Mouse (Mus musculus): ENCODE measurements around the gene Fam81b. TPM values are rescaled to one million over a fixed set of nuclear protein-coding genes. Genes with fewer than 3 reads are reported as not detected.
"Not testable (repeated sequence)": the region's sequence is repeated elsewhere in the genome, so short reads cannot be mapped to it uniquely, and the experiment has no call there.

Gene Fam81b
- not detected in 2 replicates for polyA plus RNA-seq (2012; rRNA removed)

DNA sequence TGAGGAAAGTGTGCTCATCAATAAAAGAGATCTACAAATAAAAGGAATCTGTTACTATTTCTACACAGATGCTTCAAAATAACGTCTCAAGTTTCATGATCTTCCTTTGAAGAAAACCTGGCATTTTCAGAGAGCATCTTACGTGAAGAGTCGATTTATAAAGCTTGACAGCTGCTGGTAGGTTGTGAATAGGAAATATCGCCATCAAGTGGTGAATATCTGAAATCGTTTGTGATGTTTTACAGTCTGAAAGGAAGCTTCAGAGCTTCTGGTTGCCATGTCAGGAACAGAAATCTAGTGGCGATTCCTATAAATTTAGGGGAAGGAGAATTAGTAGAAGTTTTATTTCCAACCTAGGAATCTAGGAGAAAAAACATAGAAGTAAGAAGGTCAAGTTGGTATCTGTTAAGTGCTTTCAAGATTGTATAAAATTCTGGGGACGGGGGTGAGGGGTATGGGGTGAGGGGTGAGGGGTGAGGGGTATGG is at the start of gene Fam81b:
Gene Fam81b, minus strand, starts transcription at position 436 of the 486 bp plus-strand sequence.
- Histone ChIP-seq H3K4me3 (ENCODE audit: extremely low read depth, insufficient read depth, insufficient read length) (no peak within 1 kb of the TSS), H3K4me1 (ENCODE audit: control insufficient read depth, insufficient read depth, insufficient read length) (no peaks in the 10 kb centered on the region), H3K27me3 (ENCODE audit: control insufficient read depth, insufficient read depth, low read length) (no peaks in the 10 kb centered on the region), H3K36me3 (ENCODE audit: control insufficient read depth, insufficient read depth, low read length) (no peaks in the 10 kb centered on the region), H3K27ac (ENCODE audit: insufficient read depth, low read length) (no peak within 1 kb of the TSS)
- no peak for DNase-seq (ENCODE audit: low read depth in 1 of 2, low spot score in 2 of 2)
- WGBS, result 26% methylated on average over 7 of the region's 7 CpGs
- TF ChIP-seq POLR2A (IDR thresholded peaks at IDR 0.05; ENCODE audit: low read depth, low read length), result no peak

- not testable (repeated sequence) for H3K27me3 ChIP-seq (ENCODE audit: control insufficient read depth, insufficient read depth, low read length); H3K36me3 ChIP-seq (ENCODE audit: control insufficient read depth, insufficient read depth, low read length); H3K27ac ChIP-seq (ENCODE audit: insufficient read depth, low read length); H3K4me1 ChIP-seq (ENCODE audit: control insufficient read depth, insufficient read depth, insufficient read length); H3K4me3 ChIP-seq (ENCODE audit: extremely low read depth, insufficient read depth, insufficient read length); DNase-seq (ENCODE audit: low read depth in 1 of 2, low spot score in 2 of 2)
- 84% methylated on average over 21 of the region's 21 CpGs for WGBS
Measured at GRCm38 (mm10) chr13:76345941-76346340, 41.1 kb upstream of the Fam81b start.

DNA sequence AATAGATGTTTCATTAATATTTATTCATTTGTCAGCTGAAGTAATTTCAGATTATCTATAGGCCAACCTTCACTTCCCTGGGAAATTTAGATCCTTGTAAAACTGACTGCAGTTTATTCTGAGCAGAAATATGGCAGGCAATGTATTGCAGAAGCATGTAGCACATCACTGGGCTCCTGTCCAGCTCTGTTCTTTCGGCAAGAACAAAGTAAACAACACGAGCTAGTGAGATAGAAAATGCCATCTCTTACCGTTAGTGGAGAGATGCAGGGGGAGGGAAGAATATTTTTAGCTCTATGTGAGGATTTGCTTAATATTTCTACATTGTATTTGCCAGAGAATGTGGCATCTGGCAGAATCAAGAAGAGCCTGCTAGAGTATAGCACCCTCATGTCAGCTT is 13.8 kb upstream of the Fam81b start:
- DNase-seq (ENCODE audit: low read depth in 1 of 2, low spot score in 2 of 2), result no peak
- Histone ChIP-seq H3K27ac (ENCODE audit: insufficient read depth, low read length) (no peak overlapping the region), H3K36me3 (ENCODE audit: control insufficient read depth, insufficient read depth, low read length) (no peaks in the 10 kb centered on the region), H3K27me3 (ENCODE audit: control insufficient read depth, insufficient read depth, low read length) (no peaks in the 10 kb centered on the region), H3K4me1 (ENCODE audit: control insufficient read depth, insufficient read depth, insufficient read length) (no peaks in the 10 kb centered on the region), H3K4me3 (ENCODE audit: extremely low read depth, insufficient read depth, insufficient read length) (no peak overlapping the region)
- 72% methylated on average over 3 of the region's 3 CpGs for WGBS
- TF ChIP-seq CTCF (IDR thresholded peaks at IDR 0.05; ENCODE audit: extremely low read depth, insufficient read depth, insufficient read length, insufficient replicate concordance) (no peak), POLR2A (IDR thresholded peaks at IDR 0.05; ENCODE audit: low read depth, low read length) (no peak)

GRCm38 (mm10) chr13:76311580-76311979 is 6.7 kb upstream of the Fam81b start:
- WGBS, result 88% methylated on average over 7 of the region's 7 CpGs
- Histone ChIP-seq H3K27ac (ENCODE audit: insufficient read depth, low read length) (no peak overlapping the region), H3K4me1 (ENCODE audit: control insufficient read depth, insufficient read depth, insufficient read length) (no peaks in the 10 kb centered on the region), H3K27me3 (ENCODE audit: control insufficient read depth, insufficient read depth, low read length) (no peaks in the 10 kb centered on the region), H3K36me3 (ENCODE audit: control insufficient read depth, insufficient read depth, low read length) (no peaks in the 10 kb centered on the region), H3K4me3 (ENCODE audit: extremely low read depth, insufficient read depth, insufficient read length) (no peak overlapping the region)
- TF ChIP-seq CTCF (IDR thresholded peaks at IDR 0.05; ENCODE audit: extremely low read depth, insufficient read depth, insufficient read length, insufficient replicate concordance), result no peak
- no peak for TF ChIP-seq POLR2A (IDR thresholded peaks at IDR 0.05; ENCODE audit: low read depth, low read length)
- DNase-seq (ENCODE audit: low read depth in 1 of 2, low spot score in 2 of 2), result no peak

DNA sequence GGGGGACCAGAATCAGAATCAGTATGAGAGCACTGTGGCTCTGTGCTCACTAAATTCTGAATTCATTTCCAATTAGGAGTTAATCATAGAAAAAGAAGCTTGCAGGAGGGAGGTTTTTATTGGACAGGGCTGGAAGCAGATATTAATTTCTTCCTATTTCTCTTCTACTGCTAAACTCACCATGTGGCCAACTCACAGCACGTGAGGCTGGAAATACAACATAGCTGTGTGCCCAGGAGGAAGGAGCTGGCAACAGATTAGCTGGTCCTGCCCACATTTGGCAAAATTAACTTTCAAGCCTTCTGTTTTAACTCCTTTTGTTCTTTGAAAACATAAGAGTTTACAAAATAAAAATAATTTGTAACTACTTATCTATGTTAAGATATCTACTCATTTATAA is 3.9 kb upstream of the Fam81b start:
- Histone ChIP-seq H3K27me3 (ENCODE audit: control insufficient read depth, insufficient read depth, low read length) (no peaks in the 10 kb centered on the region), H3K27ac (ENCODE audit: insufficient read depth, low read length) (no peak overlapping the region), H3K4me3 (ENCODE audit: extremely low read depth, insufficient read depth, insufficient read length) (no peak overlapping the region), H3K36me3 (ENCODE audit: control insufficient read depth, insufficient read depth, low read length) (no peaks in the 10 kb centered on the region), H3K4me1 (ENCODE audit: control insufficient read depth, insufficient read depth, insufficient read length) (no peaks in the 10 kb centered on the region)
- TF ChIP-seq POLR2A (IDR thresholded peaks at IDR 0.05; ENCODE audit: low read depth, low read length) (no peak), CTCF (IDR thresholded peaks at IDR 0.05; ENCODE audit: extremely low read depth, insufficient read depth, insufficient read length, insufficient replicate concordance) (no peak)
- WGBS, result 50% methylated on average over 1 of the region's 1 CpGs
- no peak for DNase-seq (ENCODE audit: low read depth in 1 of 2, low spot score in 2 of 2)

DNA sequence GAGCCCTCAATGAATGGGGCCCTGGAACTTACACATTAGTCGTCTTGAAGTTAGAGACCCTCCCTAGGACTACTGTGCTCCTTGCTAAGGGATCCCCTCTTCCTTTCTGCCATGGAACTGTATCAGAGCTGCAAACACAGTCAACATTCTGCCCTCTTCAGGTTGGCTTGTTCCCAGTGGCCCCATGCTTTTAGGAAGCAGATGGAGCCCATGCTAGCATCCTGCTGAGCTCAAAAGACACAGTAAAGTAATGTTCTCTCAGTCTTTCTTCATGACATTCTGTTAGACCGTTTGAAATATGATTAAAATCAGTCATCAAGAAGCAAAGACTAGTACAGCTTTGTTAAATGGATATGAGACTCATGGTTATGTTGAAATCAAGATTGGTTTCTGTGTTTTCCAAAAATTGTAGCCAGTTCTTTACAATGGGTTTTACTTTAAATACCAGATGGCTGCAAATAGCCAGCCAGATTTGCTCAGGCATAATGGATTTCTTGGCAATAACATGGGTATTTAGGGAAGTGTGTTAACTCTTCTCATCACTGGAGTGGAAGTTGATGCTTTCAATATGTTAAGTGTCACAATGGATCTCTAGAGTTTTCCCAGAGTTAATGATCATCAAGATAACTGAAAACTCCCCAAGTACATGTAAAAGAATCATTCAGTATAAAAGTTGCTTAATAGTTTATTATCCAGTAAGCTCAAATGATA is 938 bp upstream of the Fam81b start:
- Histone ChIP-seq H3K4me3 (ENCODE audit: extremely low read depth, insufficient read depth, insufficient read length) (no peak overlapping the region), H3K27ac (ENCODE audit: insufficient read depth, low read length) (no peak overlapping the region), H3K4me1 (ENCODE audit: control insufficient read depth, insufficient read depth, insufficient read length) (no peaks in the 10 kb centered on the region), H3K27me3 (ENCODE audit: control insufficient read depth, insufficient read depth, low read length) (no peaks in the 10 kb centered on the region), H3K36me3 (ENCODE audit: control insufficient read depth, insufficient read depth, low read length) (no peaks in the 10 kb centered on the region)
- no peak for TF ChIP-seq CTCF (IDR thresholded peaks at IDR 0.05; ENCODE audit: extremely low read depth, insufficient read depth, insufficient read length, insufficient replicate concordance)
- no peak for TF ChIP-seq POLR2A (IDR thresholded peaks at IDR 0.05; ENCODE audit: low read depth, low read length)
- no peak for DNase-seq (ENCODE audit: low read depth in 1 of 2, low spot score in 2 of 2)
- 57% methylated on average over 2 of the region's 2 CpGs for WGBS

- 94% methylated on average over 3 of the region's 3 CpGs for WGBS
- TF ChIP-seq POLR2A (IDR thresholded peaks at IDR 0.05; ENCODE audit: low read depth, low read length) (no peak), CTCF (IDR thresholded peaks at IDR 0.05; ENCODE audit: extremely low read depth, insufficient read depth, insufficient read length, insufficient replicate concordance) (no peak)
- Histone ChIP-seq H3K27ac (ENCODE audit: insufficient read depth, low read length) (no peak overlapping the region), H3K27me3 (ENCODE audit: control insufficient read depth, insufficient read depth, low read length) (no peaks in the 10 kb centered on the region), H3K4me1 (ENCODE audit: control insufficient read depth, insufficient read depth, insufficient read length) (no peaks in the 10 kb centered on the region), H3K36me3 (ENCODE audit: control insufficient read depth, insufficient read depth, low read length) (no peaks in the 10 kb centered on the region), H3K4me3 (ENCODE audit: extremely low read depth, insufficient read depth, insufficient read length) (no peak overlapping the region)
- no peak for DNase-seq (ENCODE audit: low read depth in 1 of 2, low spot score in 2 of 2)
Measured at GRCm38 (mm10) chr13:76305241-76305640, 369 bp upstream of the Fam81b start.
